Mouse (Mus musculus) ES-E14 (cell line): ENCODE data around the gene Ttll8. TPM values are rescaled to one million over a fixed set of nuclear protein-coding genes. Genes with fewer than 3 reads are reported as not detected.

Source experiments
- DNase-seq: peaks from one replicate; pipeline ENCODE4 v3.0.0-alpha.2; 2013; ENCODE audit warnings: low read depth, low spot score
- H3K27ac ChIP-seq: 2 replicates; pipeline ENCODE4 v1.5.1; 2012; ENCODE audit warnings: low read depth, mild to moderate bottlenecking, low read length, moderate library complexity, mixed read lengths; ENCODE audit not compliant: poor library complexity, insufficient read depth, severe bottlenecking
- H3K36me3 ChIP-seq: 2 replicates; pipeline ENCODE4 v1.6.1; 2012; ENCODE audit warnings: mild to moderate bottlenecking, low read length, moderate library complexity, mixed read lengths; ENCODE audit not compliant: control insufficient read depth, poor library complexity, insufficient read depth, severe bottlenecking
- H3K4me1 ChIP-seq, 2 experiments: fragments of 150-350 bp in 1 of 2; sonication (generic) in 1 of 2; 2 replicates each; pipeline ENCODE4 v1.6.1; 2012; ENCODE audit warnings: low read length in 2 of 2, mild to moderate bottlenecking in 1 of 2, mixed read lengths in 1 of 2; ENCODE audit not compliant: control insufficient read depth in 2 of 2, insufficient read depth in 2 of 2, poor library complexity in 1 of 2
- H3K4me3 ChIP-seq, 2 experiments: fragments of 150-350 bp in 1 of 2; sonication (generic) in 1 of 2; 2 replicates each; pipeline ENCODE4 v1.5.1; 2012; ENCODE audit warnings: low read length in 2 of 2, low read depth in 1 of 2, mild to moderate bottlenecking in 1 of 2, mixed read lengths in 1 of 2; ENCODE audit not compliant: insufficient read depth in 1 of 2, poor library complexity in 1 of 2, severe bottlenecking in 1 of 2
- H3K9ac ChIP-seq: 2 replicates; pipeline ENCODE4 v1.6.1; 2012; ENCODE audit warnings: low read depth, mild to moderate bottlenecking, low read length, mixed read lengths; ENCODE audit not compliant: poor library complexity, insufficient read depth, severe bottlenecking
- H3K9me3 ChIP-seq: fragments of 150-350 bp; sonication (generic); 2 replicates; pipeline ENCODE4 v1.6.1; 2012; ENCODE audit warnings: low read depth, mild to moderate bottlenecking, low read length; ENCODE audit not compliant: control insufficient read depth, insufficient read depth
- CHD2 ChIP-seq: IDR thresholded peaks from 2 replicates; pipeline ENCODE4 v1.6.1; 2014; ENCODE audit warnings: mild to moderate bottlenecking, low read depth, low read length, inconsistent platforms
- HCFC1 ChIP-seq: IDR thresholded peaks from 2 replicates; pipeline ENCODE4 v1.6.1; 2012; ENCODE audit warnings: low read length, inconsistent platforms, borderline replicate concordance; ENCODE audit not compliant: insufficient read depth
- MAFK ChIP-seq: IDR thresholded peaks from 2 replicates; pipeline ENCODE4 v1.6.1; 2014; ENCODE audit warnings: mild to moderate bottlenecking, low read depth, low read length, inconsistent platforms; ENCODE audit not compliant: insufficient read depth
- ZC3H11A ChIP-seq: IDR thresholded peaks from 2 replicates; pipeline ENCODE4 v1.6.1; 2012; ENCODE audit warnings: low read depth, mild to moderate bottlenecking, inconsistent platforms, low read length, borderline replicate concordance
- ZNF384 ChIP-seq: IDR thresholded peaks from 2 replicates; pipeline ENCODE4 v1.6.1; 2012; ENCODE audit warnings: low read depth, low read length, inconsistent platforms
- in situ Hi-C, 2 experiments: fragments of 600-800 bp; cut with MboI; formaldehyde crosslinking; loops; one replicate each; pipeline ENCODE4 v1.15.1; 2025; ENCODE audit warnings: low sequenced_read_pairs in 2 of 2, inconsistent platforms in 1 of 2; ENCODE audit not compliant: unreplicated experiment in 2 of 2
- total RNA-seq: library from RNA; depleted of rRNA; stranded (reverse); fragments of 300-350 nt; gene quantifications from 2 replicates; pipeline ENCODE4 v1.2.3, GENCODE M21; 2012

Ttll8 gene
- total RNA-seq, 1 experiment: 0.13 TPM

GRCm38 (mm10) chr15:88921131-88921991, 32.9 kb downstream of the Ttll8 start:
- Histone ChIP-seq H3K4me3 (no peak overlapping the region), H3K9me3 (no peaks in the 10 kb centered on the region), H3K27ac (no peak overlapping the region), H3K9ac (no peak overlapping the region), H3K4me1 (peaks cover 4 to 13% of the 10 kb centered on the region in 2 experiments; a peak in 3 of 4 replicates), H3K36me3 (no peaks in the 10 kb centered on the region)
- peak; percentile 76 for DNase-seq
- TF ChIP-seq ZC3H11A: peak; percentile 83
- no peak for TF ChIP-seq MAFK
- TF ChIP-seq HCFC1: no peak
- in situ Hi-C loops: loop anchor here (5.0 to 10.0 kb wide), 2 partner anchors 94 to 97 kb away; no protein-coding TSS in a partner anchor

- Histone ChIP-seq H3K36me3 (no peaks in the 10 kb centered on the region), H3K4me1 (peaks cover 6 to 22% of the 10 kb centered on the region in 2 experiments; a peak in 3 of 4 replicates), H3K9me3 (no peaks in the 10 kb centered on the region), H3K9ac (no peak overlapping the region), H3K27ac (no peak overlapping the region), H3K4me3 (no peak overlapping the region)
- DNase-seq: no peak
- in situ Hi-C loops: loop anchor here (5.0 to 10.0 kb wide), 2 partner anchors 93 to 95 kb away; no protein-coding TSS in a partner anchor
- TF ChIP-seq CHD2: no peak
- TF ChIP-seq HCFC1: no peak
- no peak for TF ChIP-seq ZNF384
- TF ChIP-seq MAFK: no peak
- no peak for TF ChIP-seq ZC3H11A
Observed at GRCm38 (mm10) chr15:88920065-88920464, 34.2 kb downstream of the Ttll8 start.

- Histone ChIP-seq H3K9ac (0 out of 2 replicates have a peak overlapping the region, but pooled peaks have one; percentile 15), H3K9me3 (no peaks in the 10 kb centered on the region), H3K36me3 (no peaks in the 10 kb centered on the region), H3K27ac (no peak overlapping the region), H3K4me3 (no peak overlapping the region), H3K4me1 (peaks cover 6 to 24% of the 10 kb centered on the region in 2 experiments; a peak in 3 of 4 replicates)
- no peak for DNase-seq
- in situ Hi-C loops: no loop called here
- TF ChIP-seq CHD2 (no peak), ZNF384 (no peak), MAFK (no peak)
Observed at GRCm38 (mm10) chr15:88919328-88919727, 34.9 kb downstream of the Ttll8 start.

- TF ChIP-seq CHD2 (no peak), ZNF384 (no peak)
- in situ Hi-C loops: no loop called here
- no peak overlapping the region for H3K4me3 ChIP-seq
- no peak for DNase-seq
- H3K27ac ChIP-seq: no peak overlapping the region
- H3K4me1 ChIP-seq: peaks cover 6 to 29% of the 10 kb centered on the region in 2 experiments; a peak in 3 of 4 replicates
- H3K9ac ChIP-seq: no peak overlapping the region
- no peaks in the 10 kb centered on the region for H3K36me3 ChIP-seq
- no peaks in the 10 kb centered on the region for H3K9me3 ChIP-seq
Observed at GRCm38 (mm10) chr15:88917126-88917525, 37.1 kb downstream of the Ttll8 start.

GRCm38 (mm10) chr15:88916366-88916765, 37.9 kb downstream of the Ttll8 start:
- H3K9ac ChIP-seq: no peak overlapping the region
- no peak overlapping the region for H3K27ac ChIP-seq
- H3K9me3 ChIP-seq: no peaks in the 10 kb centered on the region
- no peak overlapping the region for H3K4me3 ChIP-seq
- peaks cover 6 to 29% of the 10 kb centered on the region in 2 experiments; a peak in 3 of 4 replicates for H3K4me1 ChIP-seq
- TF ChIP-seq CHD2: no peak
- TF ChIP-seq MAFK: no peak
- TF ChIP-seq ZC3H11A: no peak
- no peak for TF ChIP-seq HCFC1
- TF ChIP-seq ZNF384: no peak
- in situ Hi-C loops: no loop called here
- no peaks in the 10 kb centered on the region for H3K36me3 ChIP-seq
- no peak for DNase-seq
